In the genomic region with DNA sequence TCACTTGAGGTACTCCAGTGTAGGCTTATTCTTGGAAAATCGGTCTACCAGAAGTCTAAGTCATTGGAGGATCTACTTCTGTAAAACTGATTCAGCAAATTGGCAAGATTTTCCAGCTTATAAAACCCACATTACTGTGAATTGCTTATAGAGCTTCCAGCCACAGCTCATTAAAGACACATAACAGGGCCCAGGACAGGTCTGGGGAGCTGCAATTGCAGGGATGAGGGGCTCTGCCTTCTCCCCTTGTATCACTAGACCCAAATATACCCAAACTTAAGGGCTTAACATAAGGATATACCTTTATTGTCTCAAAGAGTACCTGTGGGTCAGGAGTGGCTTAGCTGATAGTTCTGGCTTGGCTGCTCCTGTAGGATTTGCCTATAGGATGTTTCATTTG, we compare ENCODE assay signal across 21 mouse cellular contexts.
DNase-seq lines count a peak whose midpoint lies in the region; ATAC-seq and TF ChIP-seq lines count a peak whose summit lies in the region.
"Had no signal": no experiment of that assay in that cellular context is flagged by ENCODE, and none has a peak within 500 bp of the region (broad histone marks: within the 10 kb centered on the region; RNA-seq: fewer than 3 reads in every experiment).

No protein-coding gene starts in this region.

- no peaks in the 10 kb centered on the region for H3K27me3 ChIP-seq in limb, embryonic 13.5 days
- no peaks in the 10 kb centered on the region for H3K27me3 ChIP-seq in limb, embryonic 10.5 days (ENCODE audit: low read depth, poor library complexity, severe bottlenecking)
- no peaks in the 10 kb centered on the region for H3K27me3 ChIP-seq in limb, embryonic 14.5 days (ENCODE audit: control insufficient read depth, insufficient read depth, low read length)
- H3K27me3 ChIP-seq in limb, embryonic 15.5 days, result no peaks in the 10 kb centered on the region
- no peaks in the 10 kb centered on the region for H3K27me3 ChIP-seq in hindbrain, embryonic 12.5 days
- no peaks in the 10 kb centered on the region for H3K27me3 ChIP-seq in hindbrain, embryonic 14.5 days (ENCODE audit: control insufficient read depth, insufficient read depth, low read length)
- H3K27me3 ChIP-seq: CH12.LX, Patski had no signal

- H3K36me3 ChIP-seq in limb, embryonic 13.5 days, result no peaks in the 10 kb centered on the region
- H3K36me3 ChIP-seq in limb, embryonic 10.5 days, result no peaks in the 10 kb centered on the region
- H3K36me3 ChIP-seq in limb, embryonic 14.5 days (ENCODE audit: control insufficient read depth, insufficient read depth, low read length), result no peaks in the 10 kb centered on the region
- H3K36me3 ChIP-seq in limb, embryonic 15.5 days, result no peaks in the 10 kb centered on the region
- no peaks in the 10 kb centered on the region for H3K36me3 ChIP-seq in hindbrain, embryonic 12.5 days
- H3K36me3 ChIP-seq in hindbrain, embryonic 14.5 days (replicated peaks; ENCODE audit: control insufficient read depth, insufficient read depth), result no peaks in the 10 kb centered on the region
- H3K36me3 ChIP-seq: G1E had no signal

- H3K9ac ChIP-seq in limb, embryonic 13.5 days, result no peak overlapping the region
- H3K9ac ChIP-seq in limb, embryonic 14.5 days (ENCODE audit: low read depth, low read length, severe bottlenecking), result no peak overlapping the region
- no peak overlapping the region for H3K9ac ChIP-seq in limb, embryonic 15.5 days
- H3K9ac ChIP-seq in hindbrain, embryonic 12.5 days, result no peak overlapping the region
- H3K9ac ChIP-seq in hindbrain, embryonic 14.5 days, result no peak overlapping the region

- no peak overlapping the region for H3K4me2 ChIP-seq in limb, embryonic 13.5 days (replicated peaks)
- no peak overlapping the region for H3K4me2 ChIP-seq in limb, embryonic 14.5 days (replicated peaks; ENCODE audit: low read depth, low read length, severe bottlenecking)
- no peak overlapping the region for H3K4me2 ChIP-seq in limb, embryonic 15.5 days
- no peak overlapping the region for H3K4me2 ChIP-seq in hindbrain, embryonic 12.5 days (replicated peaks)
- no peak overlapping the region for H3K4me2 ChIP-seq in hindbrain, embryonic 14.5 days (replicated peaks)

- peak; percentile 69; the same call in 1 of the 2 replicates for ATAC-seq in limb, embryonic 13.5 days (ENCODE audit: low FRiP score, low read depth)
- peak; percentile 72 for ATAC-seq in limb, embryonic 14.5 days (ENCODE audit: low FRiP score, low read depth)
- 0 out of 2 replicates have a peak, but pooled peaks have one; percentile 35 for ATAC-seq in limb, embryonic 15.5 days (ENCODE audit: insufficient number of reproducible peaks, low FRiP score, low TSS enrichment, low read depth)
- no peak for ATAC-seq in hindbrain, embryonic 12.5 days (ENCODE audit: low FRiP score)
- ATAC-seq in hindbrain, embryonic 14.5 days (ENCODE audit: low FRiP score), result no peak
- ATAC-seq: activated CD4-positive, CD25-positive, alpha-beta regulatory T cell, adult 4 months; CD4-positive, CD25-positive, alpha-beta regulatory T cell, adult 4 months; Patski had no signal

- no peak for TF ChIP-seq POLR2A in limb, embryonic 14.5 days (IDR thresholded peaks at IDR 0.05; ENCODE audit: borderline replicate concordance, extremely low read depth, insufficient read depth, insufficient read length)

- WGBS in limb, embryonic 13.5 days, result 48% methylated on average over 1 of the region's 1 CpGs
- 90% methylated on average over 1 of the region's 1 CpGs for WGBS in limb, embryonic 10.5 days
- WGBS in limb, embryonic 14.5 days, result 30% methylated on average over 1 of the region's 1 CpGs
- WGBS in limb, embryonic 15.5 days, result 48% methylated on average over 1 of the region's 1 CpGs
- WGBS in hindbrain, embryonic 12.5 days, result 93% methylated on average over 1 of the region's 1 CpGs
- 93% methylated on average over 1 of the region's 1 CpGs for WGBS in hindbrain, embryonic 14.5 days

- H3K9me3 ChIP-seq in limb, embryonic 13.5 days, result no peaks in the 10 kb centered on the region
- H3K9me3 ChIP-seq in limb, embryonic 10.5 days (replicated peaks), result no peaks in the 10 kb centered on the region
- no peaks in the 10 kb centered on the region for H3K9me3 ChIP-seq in limb, embryonic 14.5 days (ENCODE audit: control insufficient read depth, low read length)
- no peaks in the 10 kb centered on the region for H3K9me3 ChIP-seq in limb, embryonic 15.5 days
- H3K9me3 ChIP-seq in hindbrain, embryonic 12.5 days (replicated peaks), result no peaks in the 10 kb centered on the region
- no peaks in the 10 kb centered on the region for H3K9me3 ChIP-seq in hindbrain, embryonic 14.5 days (ENCODE audit: control insufficient read depth, low read length)
- H3K9me3 ChIP-seq: G1E had no signal

- no peak overlapping the region for H3K27ac ChIP-seq in limb, embryonic 13.5 days
- H3K27ac ChIP-seq in limb, embryonic 10.5 days, result no peak overlapping the region
- H3K27ac ChIP-seq in limb, embryonic 14.5 days (replicated peaks; ENCODE audit: low read depth, low read length), result no peak overlapping the region
- H3K27ac ChIP-seq in limb, embryonic 15.5 days, result no peak overlapping the region
- no peak overlapping the region for H3K27ac ChIP-seq in hindbrain, embryonic 12.5 days
- H3K27ac ChIP-seq in hindbrain, embryonic 14.5 days, result no peak overlapping the region

- DNase-seq in limb, embryonic 10.5 days (ENCODE audit: low spot score), result no peak
- peak; percentile 79 for DNase-seq in limb, embryonic 14.5 days (ENCODE audit: low spot score)
- DNase-seq in hindbrain, embryonic 14.5 days (ENCODE audit: low spot score), result no peak
- DNase-seq: adrenal gland, adult 2 months; adrenal gland, adult 8-10 months; adrenal gland, postnatal 10 days; adrenal gland, postnatal 14 days; adrenal gland, postnatal 25 days; adrenal gland, postnatal 36 days; B cell, adult 2 months; cerebellum, adult 11 months; cerebellum, adult 11-12 months; cerebellum, adult 18-20 months had no signal

- peaks cover 23% of the 10 kb centered on the region; the same call in 1 of the 2 replicates for H3K4me1 ChIP-seq in limb, embryonic 13.5 days
- H3K4me1 ChIP-seq in limb, embryonic 10.5 days, result peaks cover 2% of the 10 kb centered on the region; the same call in 1 of the 2 replicates
- H3K4me1 ChIP-seq in limb, embryonic 14.5 days (ENCODE audit: control insufficient read depth, insufficient read depth, low read length), result peaks cover 4% of the 10 kb centered on the region; the same call in 1 of the 2 replicates
- H3K4me1 ChIP-seq in limb, embryonic 15.5 days, result peaks cover 7% of the 10 kb centered on the region; the same call in 1 of the 2 replicates
- no peaks in the 10 kb centered on the region for H3K4me1 ChIP-seq in hindbrain, embryonic 12.5 days
- H3K4me1 ChIP-seq in hindbrain, embryonic 14.5 days (replicated peaks; ENCODE audit: control insufficient read depth, insufficient read depth, low read length), result no peaks in the 10 kb centered on the region

- no peak overlapping the region for H3K4me3 ChIP-seq in limb, embryonic 13.5 days
- no peak overlapping the region for H3K4me3 ChIP-seq in limb, embryonic 10.5 days
- no peak overlapping the region for H3K4me3 ChIP-seq in limb, embryonic 14.5 days (replicated peaks; ENCODE audit: low read length)
- no peak overlapping the region for H3K4me3 ChIP-seq in limb, embryonic 15.5 days
- H3K4me3 ChIP-seq in hindbrain, embryonic 12.5 days, result no peak overlapping the region
- no peak overlapping the region for H3K4me3 ChIP-seq in hindbrain, embryonic 14.5 days (replicated peaks; ENCODE audit: low read length)

Comparison
In these comparisons a context has a peak if more than half of its experiments do, and no peak if none do; other contexts are left out.
1. ATAC-seq: peak in limb, embryonic 13.5 days (single experiment), limb, embryonic 14.5 days (single experiment) and limb, embryonic 15.5 days (single experiment); none in hindbrain, embryonic 12.5 days (single experiment) and hindbrain, embryonic 14.5 days (single experiment).